Mouse (Mus musculus): Measurements from ENCODE around the gene Csf1. TPM values are rescaled to one million over a fixed set of nuclear protein-coding genes. Genes with fewer than 3 reads are reported as not detected.

Gene Csf1
- polyA plus RNA-seq, 1 experiment: 46.3 TPM

DNA sequence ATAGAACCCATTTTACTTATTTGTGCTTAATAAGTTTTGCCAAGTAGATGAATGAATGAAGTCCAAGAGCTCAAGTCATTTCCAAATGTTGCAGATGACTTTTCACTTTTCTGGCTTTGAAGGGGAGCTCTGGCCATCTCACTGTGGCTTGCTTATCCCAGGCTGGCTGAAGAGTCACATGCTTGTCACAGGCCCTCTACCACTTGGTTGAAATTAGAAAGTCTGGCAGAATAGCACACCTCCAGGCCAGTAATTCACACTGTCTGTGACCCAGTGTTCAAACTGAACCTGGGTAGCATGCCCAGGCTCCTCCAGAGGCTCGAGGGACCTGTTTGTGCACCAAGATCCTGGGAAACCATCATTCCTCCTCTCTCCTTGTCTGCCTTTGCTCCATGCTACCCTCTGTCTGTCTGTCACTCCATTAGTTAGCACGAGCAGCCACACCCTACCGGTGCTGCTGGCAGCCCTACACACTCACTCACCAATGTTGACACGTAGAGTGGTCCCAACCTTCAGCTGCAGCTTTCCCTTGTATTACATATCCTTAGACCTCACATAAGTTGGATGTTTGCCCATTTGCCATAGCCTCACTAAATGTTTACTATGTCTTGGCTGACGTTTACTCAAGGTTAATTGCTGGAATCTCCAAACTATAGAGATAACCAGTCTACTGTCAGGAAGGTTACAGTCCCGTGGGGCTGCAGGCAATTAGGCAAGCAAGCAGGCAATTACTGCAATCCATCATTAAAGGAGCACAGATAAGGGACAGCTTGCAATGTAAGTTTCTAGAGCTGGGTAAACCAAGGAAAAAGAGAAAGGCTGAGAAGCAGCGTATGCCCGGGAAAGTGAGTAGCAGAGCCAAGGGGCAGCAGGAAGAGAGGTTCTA, 8.1 kb upstream of the Csf1 start:
- 83% methylated on average over 8 of the region's 8 CpGs for WGBS
- Histone ChIP-seq H3K4me1 (ENCODE audit: control insufficient read depth, insufficient read depth, insufficient read length) (no peaks in the 10 kb centered on the region; the same call in 1 of the 2 replicates), H3K27me3 (ENCODE audit: control insufficient read depth, insufficient read depth, low read length) (no peaks in the 10 kb centered on the region), H3K36me3 (ENCODE audit: control insufficient read depth, insufficient read depth, low read length) (no peaks in the 10 kb centered on the region), H3K27ac (ENCODE audit: insufficient read depth, low read length) (no peak overlapping the region), H3K4me3 (ENCODE audit: extremely low read depth, insufficient read depth, insufficient read length) (no peak overlapping the region)
- no peak for DNase-seq (ENCODE audit: low read depth in 1 of 2, low spot score in 2 of 2)
- no peak for TF ChIP-seq CTCF (IDR thresholded peaks at IDR 0.05; ENCODE audit: extremely low read depth, insufficient read depth, insufficient read length, insufficient replicate concordance)
- no peak for TF ChIP-seq POLR2A (IDR thresholded peaks at IDR 0.05; ENCODE audit: low read depth, low read length)

DNA sequence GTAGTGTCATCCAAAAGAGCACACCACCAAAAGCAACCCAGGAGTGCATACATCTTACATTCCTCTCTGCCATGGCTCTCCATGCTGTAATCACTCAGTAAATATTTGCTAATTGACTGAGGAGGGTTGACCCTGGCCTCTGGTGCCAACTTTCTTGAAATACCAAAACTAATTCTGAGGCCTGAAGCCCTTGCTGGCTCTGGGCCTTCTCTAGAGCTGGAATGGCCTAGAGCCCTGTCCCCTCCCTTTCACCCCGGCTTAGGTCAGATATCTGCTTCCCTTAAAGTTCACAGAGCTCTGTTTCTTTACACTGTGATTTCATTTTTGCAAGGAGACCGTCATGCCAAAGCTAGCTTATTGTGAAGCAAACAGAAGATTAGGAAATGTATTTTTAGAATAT, 6.5 kb upstream of the Csf1 start:
- DNase-seq (ENCODE audit: low read depth in 1 of 2, low spot score in 2 of 2): no peak
- WGBS: 74% methylated on average over 2 of the region's 2 CpGs
- Histone ChIP-seq H3K27ac (ENCODE audit: insufficient read depth, low read length) (no peak overlapping the region), H3K4me3 (ENCODE audit: extremely low read depth, insufficient read depth, insufficient read length) (no peak overlapping the region), H3K4me1 (ENCODE audit: control insufficient read depth, insufficient read depth, insufficient read length) (no peaks in the 10 kb centered on the region; the same call in 1 of the 2 replicates), H3K36me3 (ENCODE audit: control insufficient read depth, insufficient read depth, low read length) (no peaks in the 10 kb centered on the region), H3K27me3 (ENCODE audit: control insufficient read depth, insufficient read depth, low read length) (no peaks in the 10 kb centered on the region)
- no peak for TF ChIP-seq CTCF (IDR thresholded peaks at IDR 0.05; ENCODE audit: extremely low read depth, insufficient read depth, insufficient read length, insufficient replicate concordance)

DNA sequence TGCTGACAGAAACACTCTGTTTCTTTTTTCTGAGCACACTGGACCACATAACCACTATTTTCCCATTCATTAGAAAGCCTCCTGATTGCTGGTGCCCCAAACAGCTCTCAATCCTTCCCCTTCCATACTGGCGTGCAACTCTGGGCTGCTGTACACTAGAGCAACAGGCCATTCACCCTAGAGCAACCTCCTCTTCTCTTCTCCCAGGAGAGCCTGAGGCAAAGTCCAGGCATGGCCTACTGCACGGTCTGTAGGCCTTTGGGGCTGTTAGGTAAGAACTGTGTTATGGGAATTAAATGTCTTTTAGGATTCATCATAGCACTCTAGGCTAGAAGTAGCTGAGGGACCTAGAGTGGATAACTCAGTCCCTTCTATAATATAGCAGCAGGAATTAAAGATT, 5.7 kb upstream of the Csf1 start:
- no peak overlapping the region for H3K27ac ChIP-seq (ENCODE audit: insufficient read depth, low read length)
- no peaks in the 10 kb centered on the region; the same call in 1 of the 2 replicates for H3K4me1 ChIP-seq (ENCODE audit: control insufficient read depth, insufficient read depth, insufficient read length)
- H3K4me3 ChIP-seq (ENCODE audit: extremely low read depth, insufficient read depth, insufficient read length): no peak overlapping the region
- no peaks in the 10 kb centered on the region for H3K27me3 ChIP-seq (ENCODE audit: control insufficient read depth, insufficient read depth, low read length)
- no peak for TF ChIP-seq POLR2A (IDR thresholded peaks at IDR 0.05; ENCODE audit: low read depth, low read length)
- TF ChIP-seq CTCF (IDR thresholded peaks at IDR 0.05; ENCODE audit: extremely low read depth, insufficient read depth, insufficient read length, insufficient replicate concordance): no peak
- WGBS: 93% methylated on average over 2 of the region's 2 CpGs
- no peak for DNase-seq (ENCODE audit: low read depth in 1 of 2, low spot score in 2 of 2)
- no peaks in the 10 kb centered on the region for H3K36me3 ChIP-seq (ENCODE audit: control insufficient read depth, insufficient read depth, low read length)

DNA sequence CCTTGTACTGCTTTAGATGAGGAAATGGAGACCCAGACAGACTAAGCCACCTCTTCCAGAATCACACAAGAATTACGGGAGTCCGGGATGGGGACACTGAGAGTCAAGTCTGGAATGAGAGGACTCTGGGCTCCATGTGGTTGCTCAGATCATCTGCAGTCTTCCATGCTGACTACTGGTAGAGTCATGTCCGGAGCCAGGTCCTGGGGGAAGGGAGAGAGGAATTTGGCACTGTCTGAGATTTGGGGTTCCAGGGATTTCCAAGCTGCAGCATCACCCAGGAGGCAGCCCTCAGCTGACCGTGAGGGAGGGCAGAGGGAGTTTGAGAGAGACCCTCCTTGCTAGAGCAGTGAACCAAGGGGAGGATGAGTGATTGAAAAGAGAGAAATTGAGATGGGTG, 3.3 kb upstream of the Csf1 start:
- WGBS: 81% methylated on average over 4 of the region's 4 CpGs
- H3K36me3 ChIP-seq (ENCODE audit: control insufficient read depth, insufficient read depth, low read length): no peaks in the 10 kb centered on the region
- no peak overlapping the region for H3K27ac ChIP-seq (ENCODE audit: insufficient read depth, low read length)
- no peak for TF ChIP-seq POLR2A (IDR thresholded peaks at IDR 0.05; ENCODE audit: low read depth, low read length)
- TF ChIP-seq CTCF (IDR thresholded peaks at IDR 0.05; ENCODE audit: extremely low read depth, insufficient read depth, insufficient read length, insufficient replicate concordance): no peak
- no peak overlapping the region for H3K4me3 ChIP-seq (ENCODE audit: extremely low read depth, insufficient read depth, insufficient read length)
- peaks cover 5% of the 10 kb centered on the region; the same call in 1 of the 2 replicates for H3K4me1 ChIP-seq (ENCODE audit: control insufficient read depth, insufficient read depth, insufficient read length)
- H3K27me3 ChIP-seq (ENCODE audit: control insufficient read depth, insufficient read depth, low read length): no peaks in the 10 kb centered on the region
- DNase-seq (ENCODE audit: low read depth in 1 of 2, low spot score in 2 of 2): no peak

DNA sequence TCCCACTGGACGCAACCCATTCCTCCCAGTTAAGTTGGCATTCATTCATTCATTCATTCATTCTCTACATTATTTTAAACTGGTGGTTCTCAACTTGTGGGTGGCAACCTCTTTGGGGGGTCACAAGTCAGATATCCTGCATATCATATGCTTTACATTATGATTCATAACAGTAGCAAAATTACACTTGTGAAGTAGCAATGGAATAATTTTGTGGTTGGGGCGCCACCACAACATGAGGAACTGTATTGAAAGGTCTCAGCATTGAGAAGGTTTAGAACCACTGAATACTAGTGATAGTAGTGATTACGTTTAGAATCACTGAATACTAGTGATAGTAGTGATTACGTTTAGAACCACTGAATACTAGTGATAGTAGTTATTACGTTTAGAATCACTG, 1.2 kb upstream of the Csf1 start:
- H3K27ac ChIP-seq (ENCODE audit: insufficient read depth, low read length): no peak overlapping the region
- WGBS: 87% methylated on average over 5 of the region's 5 CpGs
- no peaks in the 10 kb centered on the region for H3K27me3 ChIP-seq (ENCODE audit: control insufficient read depth, insufficient read depth, low read length)

DNA sequence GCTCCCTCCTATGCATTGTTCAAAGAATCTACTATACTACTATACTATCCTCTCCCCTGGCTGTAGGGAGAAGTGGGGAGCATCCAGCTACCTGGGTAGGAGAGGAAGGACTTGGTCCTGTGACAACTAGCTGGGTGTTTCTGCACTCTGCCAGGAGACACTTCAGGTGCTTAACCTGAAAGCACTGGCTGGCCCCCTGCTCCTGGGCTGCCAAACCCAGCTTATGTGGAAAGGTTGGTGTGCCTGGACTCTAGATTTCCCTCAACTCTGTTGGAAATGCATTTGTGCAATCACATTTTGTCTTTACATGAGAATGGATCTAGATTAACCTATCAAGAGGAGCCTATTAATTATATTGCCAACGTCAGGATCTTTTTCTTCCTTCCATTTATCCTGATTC, 502 bp upstream of the Csf1 start:
- TF ChIP-seq POLR2A (IDR thresholded peaks at IDR 0.05; ENCODE audit: low read depth, low read length): no peak
- TF ChIP-seq CTCF (IDR thresholded peaks at IDR 0.05; ENCODE audit: extremely low read depth, insufficient read depth, insufficient read length, insufficient replicate concordance): no peak
- Histone ChIP-seq H3K4me1 (ENCODE audit: control insufficient read depth, insufficient read depth, insufficient read length) (peaks cover 5% of the 10 kb centered on the region; the same call in 1 of the 2 replicates), H3K4me3 (ENCODE audit: extremely low read depth, insufficient read depth, insufficient read length) (0 out of 2 replicates have a peak overlapping the region, but pooled peaks have one; percentile 77), H3K27ac (ENCODE audit: insufficient read depth, low read length) (0 out of 2 replicates have a peak overlapping the region, but pooled peaks have one; percentile 58), H3K27me3 (ENCODE audit: control insufficient read depth, insufficient read depth, low read length) (no peaks in the 10 kb centered on the region), H3K36me3 (ENCODE audit: control insufficient read depth, insufficient read depth, low read length) (no peaks in the 10 kb centered on the region; the same call in 1 of the 2 replicates)
- WGBS: 85% methylated on average over 1 of the region's 1 CpGs
- no peak for DNase-seq (ENCODE audit: low read depth in 1 of 2, low spot score in 2 of 2)

More for the DNA sequence above, 1.2 kb upstream of the Csf1 start:
- Histone ChIP-seq H3K4me1 (ENCODE audit: control insufficient read depth, insufficient read depth, insufficient read length) (peaks cover 5% of the 10 kb centered on the region; the same call in 1 of the 2 replicates), H3K4me3 (ENCODE audit: extremely low read depth, insufficient read depth, insufficient read length) (no peak overlapping the region), H3K36me3 (ENCODE audit: control insufficient read depth, insufficient read depth, low read length) (no peaks in the 10 kb centered on the region; the same call in 1 of the 2 replicates)
- DNase-seq (ENCODE audit: low read depth in 1 of 2, low spot score in 2 of 2): no peak
- TF ChIP-seq POLR2A (IDR thresholded peaks at IDR 0.05; ENCODE audit: low read depth, low read length) (no peak), CTCF (IDR thresholded peaks at IDR 0.05; ENCODE audit: extremely low read depth, insufficient read depth, insufficient read length, insufficient replicate concordance) (no peak)

DNA sequence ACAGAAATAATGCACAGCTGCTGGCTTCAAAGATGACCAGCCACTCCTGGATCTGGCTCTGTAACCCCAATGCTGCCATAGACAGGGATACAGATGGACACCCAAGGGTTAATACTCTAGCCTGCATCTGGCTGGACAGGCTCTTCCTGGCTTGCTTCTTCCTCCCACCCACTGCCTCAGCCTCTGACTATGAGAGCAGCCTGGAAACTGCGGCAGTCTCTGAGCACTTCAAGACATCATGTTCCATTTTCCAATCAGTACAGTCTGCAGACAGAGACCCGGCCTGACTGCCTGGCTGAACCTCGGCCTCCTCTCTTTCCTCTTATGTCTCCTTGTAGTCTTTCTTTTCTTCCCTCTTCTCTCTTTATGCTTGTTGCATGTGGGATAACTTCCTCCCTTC, 1.6 kb downstream of the Csf1 start:
- no peaks in the 10 kb centered on the region for H3K27me3 ChIP-seq (ENCODE audit: control insufficient read depth, insufficient read depth, low read length)
- H3K36me3 ChIP-seq (ENCODE audit: control insufficient read depth, insufficient read depth, low read length): peaks cover 2% of the 10 kb centered on the region; the same call in 1 of the 2 replicates
- no peak overlapping the region for H3K27ac ChIP-seq (ENCODE audit: insufficient read depth, low read length)
- WGBS: 30% methylated on average over 3 of the region's 3 CpGs
- TF ChIP-seq POLR2A (IDR thresholded peaks at IDR 0.05; ENCODE audit: low read depth, low read length) (no peak), CTCF (IDR thresholded peaks at IDR 0.05; ENCODE audit: extremely low read depth, insufficient read depth, insufficient read length, insufficient replicate concordance) (no peak)
- H3K4me3 ChIP-seq (ENCODE audit: extremely low read depth, insufficient read depth, insufficient read length): peak overlapping the region; percentile 77
- no peak for DNase-seq (ENCODE audit: low read depth in 1 of 2, low spot score in 2 of 2)
- peaks cover 5% of the 10 kb centered on the region; the same call in 1 of the 2 replicates for H3K4me1 ChIP-seq (ENCODE audit: control insufficient read depth, insufficient read depth, insufficient read length)
